Mouse (Mus musculus) CH12.LX (cell line): Measurements from ENCODE around the gene Tbc1d10a. TPM values are rescaled to one million over a fixed set of nuclear protein-coding genes. Genes with fewer than 3 reads are reported as not detected.
A peak's percentile ranks its signal among the peaks of the same experiment; 100 is the strongest.

Experiments
- DNase-seq: peaks from one replicate; pipeline ENCODE4 v3.0.0-alpha.2; 2013; ENCODE audit errors: extremely low read depth
- H3K27ac ChIP-seq: 2 replicates; pipeline ENCODE4 v1.5.1; 2012; ENCODE audit warnings: low read depth, mild to moderate bottlenecking, control low read depth, moderate library complexity; ENCODE audit not compliant: insufficient read depth
- H3K27me3 ChIP-seq: replicated peaks from 2 replicates; pipeline ENCODE3; 2012; ENCODE audit warnings: inconsistent platforms
- H3K36me3 ChIP-seq, 2 experiments: replicated peaks in 1 of 2; 2 replicates each; pipeline versions ENCODE3 to v1.6.1; 2012; ENCODE audit warnings: inconsistent platforms in 1 of 2, low read length in 1 of 2, mild to moderate bottlenecking in 1 of 2, mixed read lengths in 1 of 2, moderate library complexity in 1 of 2; ENCODE audit not compliant: control insufficient read depth in 1 of 2, insufficient read depth in 1 of 2
- H3K4me1 ChIP-seq, 2 experiments: 2 replicates each; pipeline ENCODE4 v1.6.1; 2012; ENCODE audit warnings: inconsistent platforms in 1 of 2, moderate library complexity in 1 of 2; ENCODE audit not compliant: insufficient read depth in 2 of 2, control insufficient read depth in 1 of 2
- H3K4me2 ChIP-seq: 2 replicates; pipeline ENCODE4 v1.6.1; 2012; ENCODE audit warnings: low read depth, mild to moderate bottlenecking, control low read depth; ENCODE audit not compliant: poor library complexity, insufficient read depth, severe bottlenecking
- H3K4me3 ChIP-seq, 3 experiments: fragments of 150-350 bp in 1 of 3; sonication (generic) in 1 of 3; replicated peaks in 1 of 3; 2 replicates each; pipeline versions ENCODE3 to v1.5.1; 2011 to 2012; ENCODE audit warnings: low read depth in 2 of 3, low read length in 2 of 3, mild to moderate bottlenecking in 2 of 3, moderate library complexity in 2 of 3, control low read depth in 1 of 3, improper control_type of control experiment in 1 of 3, inconsistent platforms in 1 of 3, mixed read lengths in 1 of 3; ENCODE audit not compliant: poor library complexity in 1 of 3
- H3K79me2 ChIP-seq: replicated peaks from 2 replicates; pipeline ENCODE4 v1.6.1; 2012; ENCODE audit warnings: mild to moderate bottlenecking, moderate library complexity; ENCODE audit not compliant: control insufficient read depth, poor library complexity, insufficient read depth, severe bottlenecking; ENCODE audit errors: extremely low read depth
- H3K9ac ChIP-seq: 2 replicates; pipeline ENCODE4 v1.6.1; 2012; ENCODE audit warnings: low read depth, mild to moderate bottlenecking, control low read depth, moderate library complexity; ENCODE audit not compliant: insufficient read depth
- H3K9me3 ChIP-seq: replicated peaks from 2 replicates; pipeline ENCODE3; 2012; ENCODE audit warnings: low read length, inconsistent platforms, mixed read lengths
- BHLHE40 ChIP-seq: IDR thresholded peaks from 2 replicates; pipeline ENCODE4 v1.6.1; 2011; ENCODE audit warnings: mild to moderate bottlenecking, low read depth, low read length, improper control_type of control experiment
- CHD2 ChIP-seq: IDR thresholded peaks from 2 replicates; pipeline ENCODE4 v1.6.1; 2011; ENCODE audit warnings: low read length, improper control_type of control experiment
- CTCF ChIP-seq, 2 experiments: IDR thresholded peaks in 1 of 2; conservative IDR thresholded peaks in 1 of 2; 2 replicates each; pipeline ENCODE4 v1.5.1; 2011 to 2012; ENCODE audit warnings: low read depth in 2 of 2, low read length in 2 of 2, improper control_type of control experiment in 1 of 2, inconsistent platforms in 1 of 2, mild to moderate bottlenecking in 1 of 2, moderate library complexity in 1 of 2
- ELF1 ChIP-seq: IDR thresholded peaks from 2 replicates; pipeline ENCODE4 v1.6.1; 2014; ENCODE audit warnings: low read depth, mild to moderate bottlenecking, inconsistent platforms, low read length, improper control_type of control experiment
- EP300 ChIP-seq: IDR thresholded peaks from 2 replicates; pipeline ENCODE4 v1.6.1; 2011; ENCODE audit warnings: low read length, improper control_type of control experiment
- ETS1 ChIP-seq: conservative IDR thresholded peaks from 2 replicates; pipeline ENCODE4 v1.6.1; 2012; ENCODE audit warnings: low read depth, mild to moderate bottlenecking, inconsistent platforms, low read length, improper control_type of control experiment, moderate library complexity
- IRF4 ChIP-seq: IDR thresholded peaks from 2 replicates; pipeline ENCODE4 v1.6.1; 2014; ENCODE audit warnings: low read depth, mild to moderate bottlenecking, inconsistent platforms, low read length, improper control_type of control experiment
- JUN ChIP-seq: IDR thresholded peaks from 2 replicates; pipeline ENCODE4 v1.6.1; 2011; ENCODE audit warnings: low read depth, mild to moderate bottlenecking, low read length, improper control_type of control experiment, moderate library complexity; ENCODE audit not compliant: insufficient read depth
- JUND ChIP-seq: conservative IDR thresholded peaks from 2 replicates; pipeline ENCODE4 v1.6.1; 2011; ENCODE audit warnings: low read depth, low read length, improper control_type of control experiment
- MAX ChIP-seq: IDR thresholded peaks from 2 replicates; pipeline ENCODE4 v1.6.1; 2011; ENCODE audit warnings: low read length, improper control_type of control experiment
- MAZ ChIP-seq: IDR thresholded peaks from 2 replicates; pipeline ENCODE4 v1.6.1; 2012; ENCODE audit warnings: low read depth, mild to moderate bottlenecking, inconsistent platforms, low read length, improper control_type of control experiment, moderate library complexity
- MEF2A ChIP-seq: IDR thresholded peaks from 2 replicates; pipeline ENCODE4 v1.6.1; 2014; ENCODE audit warnings: low read depth, mild to moderate bottlenecking, inconsistent platforms, low read length, improper control_type of control experiment, borderline replicate concordance
- MXI1 ChIP-seq: IDR thresholded peaks from 2 replicates; pipeline ENCODE4 v1.6.1; 2011; ENCODE audit warnings: mild to moderate bottlenecking, low read depth, low read length, improper control_type of control experiment
- POLR2A ChIP-seq: IDR thresholded peaks from 2 replicates; pipeline ENCODE4 v1.6.1; 2011; ENCODE audit warnings: low read depth, mild to moderate bottlenecking, improper control_type of control experiment, low read length
- RCOR1 ChIP-seq: conservative IDR thresholded peaks from 2 replicates; pipeline ENCODE4 v1.6.1; 2012; ENCODE audit warnings: low read depth, mild to moderate bottlenecking, inconsistent platforms, low read length, improper control_type of control experiment
- TBP ChIP-seq: conservative IDR thresholded peaks from 2 replicates; pipeline ENCODE4 v1.6.1; 2011; ENCODE audit warnings: low read depth, low read length, improper control_type of control experiment
- USF1 ChIP-seq: IDR thresholded peaks from 2 replicates; pipeline ENCODE4 v1.6.1; 2014; ENCODE audit warnings: low read depth, mild to moderate bottlenecking, inconsistent platforms, low read length, improper control_type of control experiment
- USF2 ChIP-seq: conservative IDR thresholded peaks from 2 replicates; pipeline ENCODE4 v1.6.1; 2011; ENCODE audit warnings: low read depth, low read length, improper control_type of control experiment
- ZNF384 ChIP-seq: IDR thresholded peaks from 2 replicates; pipeline ENCODE4 v1.6.1; 2012; ENCODE audit warnings: low read depth, low read length, improper control_type of control experiment, inconsistent platforms
- dilution Hi-C: fragments of 300-500 bp; cut with MboI; formaldehyde crosslinking; loops from 2 replicates; pipeline ENCODE4 v1.14.3; 2020; ENCODE audit warnings: low sequenced_read_pairs; ENCODE audit not compliant: extremely low pct_unique_long_range_greater_than_20kb, extremely low pct_ligation_motif_present
- in situ Hi-C: fragments of 300-500 bp; cut with MboI; formaldehyde crosslinking; loops from 3 replicates; pipeline ENCODE4 v1.14.3; 2019; ENCODE audit warnings: low sequenced_read_pairs, low pct_ligation_motif_present, low pct_unique_long_range_greater_than_20kb, mixed read lengths
- polyA plus RNA-seq: library from polyadenylated mRNA; unstranded; fragments of >175 nt; gene quantifications from 2 replicates; pipeline ENCODE4 v1.2.1, GENCODE M21; 2012; ENCODE audit warnings: low read depth; ENCODE audit not compliant: insufficient read length
- total RNA-seq, 2 experiments: library from RNA; depleted of rRNA; stranded (reverse); fragments of 300-350 nt in 1 of 2; fragments of >200 nt in 1 of 2; gene quantifications; 2 replicates each; pipeline ENCODE4 v1.2.3; 2012 to 2014

Tbc1d10a gene
- total and polyA plus RNA-seq, 3 experiments, result 30.3 to 33.9 (median 33.5) TPM

DNA sequence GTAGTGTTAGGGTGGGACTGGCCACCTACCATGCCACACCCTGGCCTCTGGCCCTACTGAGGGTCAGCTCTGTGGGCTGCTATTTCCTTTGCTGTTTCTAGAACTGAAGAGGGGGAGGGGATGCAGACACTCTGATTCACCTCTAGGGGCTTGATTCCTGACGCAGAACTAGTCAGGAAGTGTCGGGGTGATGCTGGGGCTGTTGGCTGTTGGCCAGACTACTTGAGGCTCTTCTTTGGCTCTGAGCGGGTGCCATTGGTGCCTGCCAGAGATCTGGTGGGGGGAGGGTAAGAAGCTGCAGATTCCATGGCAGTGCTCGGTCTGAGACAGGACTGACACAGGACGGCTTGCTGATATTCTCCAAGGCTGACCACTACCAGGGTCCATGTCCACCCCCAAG, 75.4 kb downstream of the Tbc1d10a start:
- Histone ChIP-seq H3K4me2 (no peak overlapping the region), H3K79me2 (no peaks in the 10 kb centered on the region), H3K27ac (no peak overlapping the region), H3K4me1 (peaks cover 28 to 72% of the 10 kb centered on the region in 2 experiments)
- TF ChIP-seq USF2 (no peak), USF1 (no peak), JUN (no peak), EP300 (no peak), BHLHE40 (peak; percentile 6; the same call in 1 of the 2 replicates), CTCF (conservative IDR thresholded peaks at IDR 0.05 in 1 of 2, IDR thresholded peaks at IDR 0.05 in 1 of 2; ENCODE audit: low read depth in 2 of 2, low read length in 2 of 2) (peak in 1 of 2 experiments; percentile 45; a peak in 2 of 4 replicates), MAZ (no peak), IRF4 (peak; percentile 9; the same call in 1 of the 2 replicates), MXI1 (no peak), JUND (no peak), ELF1 (peak; percentile 31; the same call in 1 of the 2 replicates), POLR2A (no peak), TBP (no peak), CHD2 (peak; percentile 74), MEF2A (no peak), RCOR1 (no peak), ETS1 (no peak), ZNF384 (no peak)
- TF ChIP-seq, all 38 proteins: peak for 5
- peaks cover 31% of the 10 kb centered on the region for H3K27me3 ChIP-seq
- dilution Hi-C loops, result no loop called here
- in situ Hi-C loops, result loop anchor here (25.0 kb wide), 1 partner anchor 575 kb away; the partner anchor contains the start of gene Nf2
- no peaks in the 10 kb centered on the region for H3K9me3 ChIP-seq
- H3K36me3 ChIP-seq, result no peaks in the 10 kb centered on the region
- no peak overlapping the region for H3K4me3 ChIP-seq
- DNase-seq, result peak; percentile 44
- H3K9ac ChIP-seq, result no peak overlapping the region

DNA sequence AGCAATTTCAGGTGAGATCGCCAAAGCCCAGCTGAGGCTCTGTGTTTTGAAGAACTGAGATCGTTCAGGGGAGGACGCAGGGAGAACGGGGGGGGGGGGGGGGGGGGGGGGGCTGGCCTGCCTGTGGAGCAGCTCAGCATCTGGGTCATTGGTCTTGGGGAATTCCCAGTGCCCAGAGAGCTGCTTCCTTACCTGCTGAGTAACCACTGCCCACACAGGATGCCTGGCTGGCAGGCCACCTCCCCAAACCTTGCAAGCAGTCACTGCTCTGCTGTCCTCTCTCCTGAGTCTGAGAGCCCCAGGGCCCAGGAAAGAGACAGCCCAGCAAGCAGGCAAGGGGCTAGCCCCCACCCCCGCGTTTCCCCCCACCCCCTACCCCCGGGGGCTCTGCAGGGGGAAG, 76.3 kb downstream of the Tbc1d10a start:
- TF ChIP-seq MAX (no peak), ZNF384 (no peak), JUN (no peak), IRF4 (peak; percentile 27; the same call in 1 of the 2 replicates), ETS1 (peak; percentile 29; the same call in 1 of the 2 replicates), BHLHE40 (no peak)
- H3K9ac ChIP-seq, result no peak overlapping the region
- dilution Hi-C loops (no loop called here), in situ Hi-C loops (loop anchor here (25.0 kb wide), 1 partner anchor 574 kb away; the partner anchor contains the start of gene Nf2)
- H3K27me3 ChIP-seq, result peaks cover 39% of the 10 kb centered on the region
- H3K4me2 ChIP-seq, result peak overlapping the region; percentile 4; the same call in 1 of the 2 replicates
- no peak overlapping the region for H3K27ac ChIP-seq
- H3K4me1 ChIP-seq, result peaks cover 21 to 72% of the 10 kb centered on the region in 2 experiments
- no peaks in the 10 kb centered on the region for H3K79me2 ChIP-seq
- no peaks in the 10 kb centered on the region for H3K36me3 ChIP-seq
- H3K9me3 ChIP-seq, result no peaks in the 10 kb centered on the region
- peak; percentile 45 for DNase-seq
- no peak overlapping the region for H3K4me3 ChIP-seq
